Mouse (Mus musculus) ES-E14 (cell line): ENCODE data around the gene Pla2g2c. TPM values are rescaled to one million over a fixed set of nuclear protein-coding genes. Genes with fewer than 3 reads are reported as not detected.

ENCODE experiments used
- DNase-seq: peaks from one replicate; pipeline ENCODE4 v3.0.0-alpha.2; 2013; ENCODE audit warnings: low read depth, low spot score
- H3K27ac ChIP-seq: 2 replicates; pipeline ENCODE4 v1.5.1; 2012; ENCODE audit warnings: low read depth, mild to moderate bottlenecking, low read length, moderate library complexity, mixed read lengths; ENCODE audit not compliant: poor library complexity, insufficient read depth, severe bottlenecking
- H3K36me3 ChIP-seq: 2 replicates; pipeline ENCODE4 v1.6.1; 2012; ENCODE audit warnings: mild to moderate bottlenecking, low read length, moderate library complexity, mixed read lengths; ENCODE audit not compliant: control insufficient read depth, poor library complexity, insufficient read depth, severe bottlenecking
- H3K4me1 ChIP-seq, 2 experiments: fragments of 150-350 bp in 1 of 2; sonication (generic) in 1 of 2; 2 replicates each; pipeline ENCODE4 v1.6.1; 2012; ENCODE audit warnings: low read length in 2 of 2, mild to moderate bottlenecking in 1 of 2, mixed read lengths in 1 of 2; ENCODE audit not compliant: control insufficient read depth in 2 of 2, insufficient read depth in 2 of 2, poor library complexity in 1 of 2
- H3K4me3 ChIP-seq, 2 experiments: fragments of 150-350 bp in 1 of 2; sonication (generic) in 1 of 2; 2 replicates each; pipeline ENCODE4 v1.5.1; 2012; ENCODE audit warnings: low read length in 2 of 2, low read depth in 1 of 2, mild to moderate bottlenecking in 1 of 2, mixed read lengths in 1 of 2; ENCODE audit not compliant: insufficient read depth in 1 of 2, poor library complexity in 1 of 2, severe bottlenecking in 1 of 2
- H3K9ac ChIP-seq: 2 replicates; pipeline ENCODE4 v1.6.1; 2012; ENCODE audit warnings: low read depth, mild to moderate bottlenecking, low read length, mixed read lengths; ENCODE audit not compliant: poor library complexity, insufficient read depth, severe bottlenecking
- H3K9me3 ChIP-seq: fragments of 150-350 bp; sonication (generic); 2 replicates; pipeline ENCODE4 v1.6.1; 2012; ENCODE audit warnings: low read depth, mild to moderate bottlenecking, low read length; ENCODE audit not compliant: control insufficient read depth, insufficient read depth
- CHD2 ChIP-seq: IDR thresholded peaks from 2 replicates; pipeline ENCODE4 v1.6.1; 2014; ENCODE audit warnings: mild to moderate bottlenecking, low read depth, low read length, inconsistent platforms
- HCFC1 ChIP-seq: IDR thresholded peaks from 2 replicates; pipeline ENCODE4 v1.6.1; 2012; ENCODE audit warnings: low read length, inconsistent platforms, borderline replicate concordance; ENCODE audit not compliant: insufficient read depth
- MAFK ChIP-seq: IDR thresholded peaks from 2 replicates; pipeline ENCODE4 v1.6.1; 2014; ENCODE audit warnings: mild to moderate bottlenecking, low read depth, low read length, inconsistent platforms; ENCODE audit not compliant: insufficient read depth
- ZC3H11A ChIP-seq: IDR thresholded peaks from 2 replicates; pipeline ENCODE4 v1.6.1; 2012; ENCODE audit warnings: low read depth, mild to moderate bottlenecking, inconsistent platforms, low read length, borderline replicate concordance
- ZNF384 ChIP-seq: IDR thresholded peaks from 2 replicates; pipeline ENCODE4 v1.6.1; 2012; ENCODE audit warnings: low read depth, low read length, inconsistent platforms
- in situ Hi-C, 2 experiments: fragments of 600-800 bp; cut with MboI; formaldehyde crosslinking; loops; one replicate each; pipeline ENCODE4 v1.15.1; 2025; ENCODE audit warnings: low sequenced_read_pairs in 2 of 2, inconsistent platforms in 1 of 2; ENCODE audit not compliant: unreplicated experiment in 2 of 2
- total RNA-seq: library from RNA; depleted of rRNA; stranded (reverse); fragments of 300-350 nt; gene quantifications from 2 replicates; pipeline ENCODE4 v1.2.3, GENCODE M21; 2012

Gene Pla2g2c
- total RNA-seq, 1 experiment: 0.54 TPM

GRCm38 (mm10) chr4:138771970-138772369, 47.4 kb downstream of the Pla2g2c start:
- Histone ChIP-seq H3K4me3 (no peak overlapping the region), H3K9me3 (no peaks in the 10 kb centered on the region), H3K9ac (no peak overlapping the region), H3K4me1 (no peaks in the 10 kb centered on the region; a peak in 1 of 4 replicates), H3K36me3 (no peaks in the 10 kb centered on the region), H3K27ac (no peak overlapping the region)
- no peak for DNase-seq
- TF ChIP-seq HCFC1 (no peak), ZNF384 (no peak), CHD2 (no peak), MAFK (no peak), ZC3H11A (no peak)
- in situ Hi-C loops: no loop called here

- Histone ChIP-seq H3K9me3 (no peaks in the 10 kb centered on the region), H3K4me1 (no peaks in the 10 kb centered on the region; a peak in 1 of 4 replicates), H3K9ac (no peak overlapping the region), H3K4me3 (no peak overlapping the region), H3K27ac (no peak overlapping the region; the same call in 1 of the 2 replicates), H3K36me3 (no peaks in the 10 kb centered on the region)
- DNase-seq: no peak
- in situ Hi-C loops: no loop called here
- TF ChIP-seq ZC3H11A (no peak), CHD2 (no peak), ZNF384 (no peak), MAFK (no peak), HCFC1 (no peak)
Observed at GRCm38 (mm10) chr4:138772386-138772785, 47.8 kb downstream of the Pla2g2c start.

GRCm38 (mm10) chr4:138775435-138775834, 50.8 kb downstream of the Pla2g2c start, which contains the start of gene Pla2g2d:
Pla2g2d (plus strand) TSS chr4:138775735.
- no peaks in the 10 kb centered on the region; a peak in 1 of 4 replicates for H3K4me1 ChIP-seq
- H3K4me3 ChIP-seq: no peak within 1 kb of the TSS
- no peak within 1 kb of the TSS for H3K27ac ChIP-seq
- TF ChIP-seq ZNF384: no peak
- no peak for TF ChIP-seq HCFC1
- TF ChIP-seq ZC3H11A: no peak
- no peak for TF ChIP-seq CHD2
- TF ChIP-seq MAFK: no peak
- in situ Hi-C loops: no loop called here
- no peaks in the 10 kb centered on the region for H3K36me3 ChIP-seq
- H3K9ac ChIP-seq: no peak within 1 kb of the TSS
- no peaks in the 10 kb centered on the region for H3K9me3 ChIP-seq
- no peak for DNase-seq

- Histone ChIP-seq H3K9me3 (no peaks in the 10 kb centered on the region), H3K36me3 (no peaks in the 10 kb centered on the region), H3K4me3 (no peak overlapping the region), H3K4me1 (no peaks in the 10 kb centered on the region; a peak in 1 of 4 replicates), H3K27ac (no peak overlapping the region), H3K9ac (no peak overlapping the region)
- no peak for DNase-seq
- TF ChIP-seq HCFC1: no peak
- TF ChIP-seq MAFK: no peak
- no peak for TF ChIP-seq CHD2
- no peak for TF ChIP-seq ZC3H11A
- TF ChIP-seq ZNF384: no peak
- in situ Hi-C loops: no loop called here
Observed at GRCm38 (mm10) chr4:138777417-138778407, 53.1 kb downstream of the Pla2g2c start.

GRCm38 (mm10) chr4:138780300-138780699, 55.7 kb downstream of the Pla2g2c start:
- no peak for DNase-seq
- no peak overlapping the region for H3K9ac ChIP-seq
- no peak overlapping the region for H3K4me3 ChIP-seq
- TF ChIP-seq ZC3H11A: no peak
- no peak for TF ChIP-seq ZNF384
- TF ChIP-seq CHD2: no peak
- no peak for TF ChIP-seq HCFC1
- TF ChIP-seq MAFK: no peak
- H3K9me3 ChIP-seq: no peaks in the 10 kb centered on the region
- no peaks in the 10 kb centered on the region for H3K36me3 ChIP-seq
- no peaks in the 10 kb centered on the region for H3K4me1 ChIP-seq
- in situ Hi-C loops: no loop called here
- no peak overlapping the region for H3K27ac ChIP-seq
